Mouse (Mus musculus) inflammation-experienced regulatory T-cells (primary cell): ENCODE data around the gene Dnm1l. TPM values are rescaled to one million over a fixed set of nuclear protein-coding genes. Genes with fewer than 3 reads are reported as not detected.

ENCODE experiments used
- polyA plus RNA-seq, 2 experiments: library from polyadenylated mRNA; unstranded; fragments of 100-300 nt; shearing (Covaris generic); gene quantifications; one replicate each; pipeline ENCODE4 v1.2.1; 2017

The Dnm1l gene
- polyA plus RNA-seq: 10 to 100 TPM; 50.9 to 56.1 TPM

DNA sequence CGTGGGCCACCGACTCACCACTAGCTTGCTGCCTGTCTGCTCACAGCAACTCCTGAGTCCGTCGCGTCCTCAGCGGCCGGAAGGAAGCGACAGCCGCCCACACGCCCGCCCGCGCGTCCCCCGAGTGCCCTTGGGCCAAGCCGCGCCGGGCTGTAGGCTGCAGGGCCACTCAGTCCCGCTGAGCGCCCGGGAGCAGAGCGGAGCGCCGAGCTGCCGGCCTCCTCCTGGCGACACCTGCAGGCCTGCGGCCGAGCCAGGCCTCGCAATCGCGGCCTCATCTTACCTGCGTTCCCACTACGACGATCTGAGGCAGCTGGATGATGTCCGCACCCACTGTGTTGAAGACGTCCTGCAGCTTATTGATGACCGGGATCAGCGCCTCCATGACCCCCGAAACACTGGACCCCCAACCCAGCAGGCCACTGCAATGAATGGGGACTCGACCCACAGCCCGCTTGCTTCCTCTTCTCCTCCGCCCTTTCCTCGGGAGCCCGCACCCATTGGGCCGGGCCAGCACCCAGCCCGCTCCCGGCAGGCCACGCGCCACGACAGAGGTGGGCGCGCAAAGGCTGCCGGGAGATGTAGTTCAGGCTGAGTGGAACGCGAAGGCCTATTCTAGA is at the start of gene Dnm1l:
Gene Dnm1l, minus strand, starts transcription at position 479 of the 620 bp plus-strand sequence.

DNA sequence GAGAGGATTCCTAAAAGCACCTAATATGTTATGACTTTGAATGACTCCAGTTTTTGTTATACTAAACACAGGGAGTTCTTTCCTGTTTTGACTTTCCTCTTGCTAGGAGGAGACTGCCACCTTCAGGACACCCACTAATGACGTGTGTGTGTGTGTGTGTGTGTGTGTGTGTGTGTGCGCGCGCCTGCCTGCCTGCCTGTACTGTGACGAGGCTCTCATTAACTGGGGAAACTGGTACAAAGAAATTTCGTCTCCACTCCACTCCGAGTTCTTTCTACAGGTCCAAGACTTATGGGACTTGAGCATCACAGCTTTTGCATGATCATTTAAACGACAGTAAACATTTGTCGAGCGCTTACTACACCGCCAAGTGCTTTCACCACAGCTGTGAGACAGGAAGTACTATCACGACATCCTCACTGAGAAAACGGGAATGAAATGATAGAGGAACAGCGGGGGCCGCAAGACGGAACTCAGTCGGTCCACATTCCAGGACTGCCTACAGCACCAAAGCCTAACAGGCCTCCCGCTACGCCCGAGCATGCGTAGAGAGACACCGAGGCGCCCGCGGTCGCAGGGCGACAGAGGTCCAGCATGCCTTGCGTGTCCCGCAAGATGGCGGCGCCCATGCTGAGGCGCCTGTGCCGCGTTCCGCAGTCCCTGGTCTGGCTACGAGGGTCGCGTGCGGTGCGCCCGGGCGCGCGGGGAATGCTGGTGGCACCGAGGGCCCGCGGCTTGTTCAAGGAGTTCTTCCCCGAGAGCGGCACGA is 56.2 kb downstream of the Dnm1l start, which contains the start of gene Yars2:
Gene Yars2, plus strand, starts transcription at position 597 of the 769 bp plus-strand sequence.

Other genes with a start within 250 kb of the Dnm1l start
- gene Pkp2, start 145.6 kb downstream of the Dnm1l start, polyA plus RNA-seq: 1 to 10 TPM in 1 of 2 experiments, under 1 TPM in 1; 0.66 to 2.9 TPM
- gene Yars2, start 56.0 kb downstream of the Dnm1l start, polyA plus RNA-seq: 10 to 100 TPM; 29.6 to 46.8 TPM
- 1 to 10 TPM in 1 of 2 experiments, under 1 TPM in 1; 0.39 to 2.3 TPM for gene Fgd4, start 241.6 kb upstream of the Dnm1l start, polyA plus RNA-seq